9 mouse cellular contexts compared by ENCODE assay signal in the genomic region with DNA sequence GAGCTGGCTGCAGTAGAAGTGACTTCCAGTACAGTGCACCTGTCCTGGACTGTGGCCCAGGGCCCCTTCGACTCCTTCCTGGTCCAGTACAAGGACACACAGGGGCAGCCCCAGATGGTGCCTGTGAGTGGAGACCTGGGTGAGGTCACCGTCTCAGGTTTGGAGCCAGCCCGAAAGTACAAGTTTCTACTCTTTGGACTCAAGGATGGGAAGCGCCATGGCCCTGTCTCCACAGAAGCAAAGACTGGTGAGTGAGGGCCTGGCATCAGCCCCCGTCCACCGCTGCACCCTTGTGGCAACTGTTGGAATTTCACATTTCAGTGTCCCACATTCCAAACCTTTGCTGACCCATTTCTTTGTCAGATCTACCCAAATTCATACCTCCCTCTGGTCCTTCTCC. TPM values are rescaled to one million over a fixed set of nuclear protein-coding genes. Genes with fewer than 3 reads are reported as not detected.
DNase-seq lines count a peak whose midpoint lies in the region; ATAC-seq and TF ChIP-seq lines count a peak whose summit lies in the region.
"Had no signal": no experiment of that assay in that cellular context is flagged by ENCODE, and none has a peak within 500 bp of the region (broad histone marks: within the 10 kb centered on the region; RNA-seq: fewer than 3 reads in every experiment).

No protein-coding gene starts in this region.

- WGBS in heart, embryonic 10.5 days = 36% methylated on average over 6 of the region's 6 CpGs

- no peak overlapping the region for H3K27ac ChIP-seq in ES-E14 (ENCODE audit: insufficient read depth, low read depth, low read length, poor library complexity, severe bottlenecking)
- H3K27ac ChIP-seq in heart, embryonic 10.5 days = no peak overlapping the region
- H3K27ac ChIP-seq: stomach, embryonic 15.5 days had no signal

- in situ Hi-C loops in ES-E14 (cut with MboI; ENCODE audit: low sequenced_read_pairs in 2 of 2, unreplicated experiment in 2 of 2) = no loop called here

- DNase-seq in heart, adult 11 months = peak; percentile 94
- DNase-seq in heart, postnatal 25 days (ENCODE audit: low spot score) = no peak
- DNase-seq in ES-E14 (ENCODE audit: low read depth, low spot score) = peak; percentile 27
- DNase-seq in cerebellum, postnatal 10 days = peak; percentile 86 to 92
- peak; percentile 77 for DNase-seq in heart, embryonic 10.5 days (ENCODE audit: low spot score)
- DNase-seq in layer of hippocampus, adult 9-11 months = peak; percentile 42
- peak; percentile 7 to 64 for DNase-seq in thymus, postnatal 10 days (ENCODE audit: low spot score in 2 of 2)

- H3K9ac ChIP-seq in ES-E14 (ENCODE audit: insufficient read depth, low read depth, low read length, poor library complexity, severe bottlenecking) = no peak overlapping the region
- H3K9ac ChIP-seq: stomach, embryonic 15.5 days had no signal

- no peak overlapping the region for H3K4me3 ChIP-seq in ES-E14 (ENCODE audit: insufficient read depth in 1 of 2, low read depth in 1 of 2, low read length in 2 of 2, poor library complexity in 1 of 2, severe bottlenecking in 1 of 2)
- H3K4me3 ChIP-seq in heart, embryonic 10.5 days = no peak overlapping the region
- H3K4me3 ChIP-seq: stomach, embryonic 15.5 days had no signal

- H3K9me3 ChIP-seq in ES-E14 (ENCODE audit: control insufficient read depth, insufficient read depth, low read depth, low read length) = no peaks in the 10 kb centered on the region
- no peaks in the 10 kb centered on the region for H3K9me3 ChIP-seq in heart, embryonic 10.5 days
- H3K9me3 ChIP-seq: stomach, embryonic 15.5 days had no signal

- ATAC-seq in megakaryocyte progenitor cell, adult 5-6 weeks (replicated peaks; ENCODE audit: poor library complexity) = peak; percentile 80

- peaks cover 20% of the 10 kb centered on the region; the same call in 1 of the 2 replicates for H3K27me3 ChIP-seq in heart, embryonic 10.5 days (ENCODE audit: insufficient read depth, poor library complexity, severe bottlenecking)
- H3K27me3 ChIP-seq: stomach, embryonic 15.5 days had no signal

- peaks cover 0 to 2% of the 10 kb centered on the region in 2 experiments; a peak in 1 of 4 replicates for H3K4me1 ChIP-seq in ES-E14 (ENCODE audit: control insufficient read depth in 2 of 2, insufficient read depth in 2 of 2, low read length in 2 of 2, poor library complexity in 1 of 2)
- H3K4me1 ChIP-seq in heart, embryonic 10.5 days = no peaks in the 10 kb centered on the region
- H3K4me1 ChIP-seq: stomach, embryonic 15.5 days had no signal

- no peaks in the 10 kb centered on the region for H3K36me3 ChIP-seq in ES-E14 (ENCODE audit: control insufficient read depth, insufficient read depth, low read length, poor library complexity, severe bottlenecking)
- no peaks in the 10 kb centered on the region for H3K36me3 ChIP-seq in heart, embryonic 10.5 days
- H3K36me3 ChIP-seq: stomach, embryonic 15.5 days had no signal

- intact Hi-C loops in heart, postnatal 25 days (cut with DNase I) = loop anchor here (2.0 to 10.0 kb wide), 2 partner anchors 60 to 268 kb away; no protein-coding TSS in a partner anchor

TF ChIP-seq in ES-E14, 5 proteins besides CTCF, POLR2A, EP300 and RAD21:
- TF ChIP-seq HCFC1 (IDR thresholded peaks at IDR 0.05; ENCODE audit: borderline replicate concordance, insufficient read depth, low read length) (no peak), ZNF384 (IDR thresholded peaks at IDR 0.05; ENCODE audit: low read depth, low read length) (no peak), MAFK (IDR thresholded peaks at IDR 0.05; ENCODE audit: insufficient read depth, low read depth, low read length) (no peak), CHD2 (IDR thresholded peaks at IDR 0.05; ENCODE audit: low read depth, low read length) (no peak), ZC3H11A (IDR thresholded peaks at IDR 0.05; ENCODE audit: borderline replicate concordance, low read depth, low read length) (no peak)

RNA-seq across cellular contexts. Expression of a gene that starts 30.7 kb away (rescaled TPM):
- 10 to 100 TPM; 15.0 to 23.3 TPM for total RNA-seq in heart, postnatal 25 days (2021)
- 0.45 and 1.5 TPM in 2 replicates for total RNA-seq in ES-E14 (2012; rRNA removed)
- not detected in 2 replicates for polyA plus RNA-seq in heart, embryonic 10.5 days (2016; fragmentation: Nextera tagmentation; extraction: Ambion mirVana)
- total RNA-seq in megakaryocyte progenitor cell, adult 5-6 weeks (2015) = 0.12 and 0.27 TPM in 2 replicates
- 0.03 and 0.12 TPM in 2 replicates for total RNA-seq in megakaryocyte progenitor cell, adult 5-6 weeks (2017)

RNA-seq across cellular contexts. Expression of a gene that starts 42.6 kb away (rescaled TPM):
- 10 to 100 TPM; 32.1 to 42.1 TPM for total RNA-seq in heart, postnatal 25 days (2021)
- total RNA-seq in ES-E14 (2012; rRNA removed) = 0.18 and 0.26 TPM in 2 replicates
- polyA plus RNA-seq in heart, embryonic 10.5 days (2016; fragmentation: Nextera tagmentation; extraction: Ambion mirVana) = 0.04 and 0.07 TPM in 2 replicates
- total RNA-seq in megakaryocyte progenitor cell, adult 5-6 weeks (2015) = not detected in 2 replicates
- not detected in 2 replicates for total RNA-seq in megakaryocyte progenitor cell, adult 5-6 weeks (2017)

Comparison
In these comparisons a context has a peak if more than half of its experiments do, and no peak if none do; other contexts are left out.
1. RNA of a gene that starts 42.6 kb away (total RNA-seq): 32.1 to 42.1 TPM in heart, postnatal 25 days; 0.18 to 0.26 TPM in ES-E14 and not detected in megakaryocyte progenitor cell, adult 5-6 weeks; every median in the first group is over 10 times any median in the second.